ENCODE assay signal across 8 mouse cellular contexts in the genomic region with DNA sequence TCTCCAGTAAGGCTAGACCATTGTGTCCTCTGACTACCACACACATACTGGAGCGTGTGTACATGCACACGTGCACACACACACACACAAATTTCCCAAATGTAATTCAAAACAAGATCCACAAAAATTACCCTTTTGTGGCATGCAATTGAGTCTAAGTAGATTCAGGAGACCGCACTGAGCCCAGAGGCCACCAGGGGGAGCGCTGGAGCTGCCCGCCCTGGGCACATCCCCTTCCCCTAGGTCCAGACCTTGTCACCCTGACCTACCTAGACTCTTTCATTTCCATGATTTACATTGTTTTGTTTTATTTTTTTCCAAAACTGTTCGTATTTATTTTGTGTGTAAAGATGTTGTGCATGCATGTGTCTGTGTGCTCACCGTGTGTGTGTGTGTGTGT. TPM values are rescaled to one million over a fixed set of nuclear protein-coding genes. Genes with fewer than 3 reads are reported as not detected.
DNase-seq lines count a peak whose midpoint lies in the region; ATAC-seq lines count a peak whose summit lies in the region.

No protein-coding gene starts in this region.

- intact Hi-C loops in heart, postnatal 36 days (cut with DNase I), result loop anchor here (1.0 kb wide), 1 partner anchor 66 kb away; no protein-coding TSS in a partner anchor

- H3K4me1 ChIP-seq in heart, embryonic 12.5 days (replicated peaks), result peaks cover 5% of the 10 kb centered on the region; the same call in 1 of the 2 replicates

- H3K9me3 ChIP-seq in heart, embryonic 12.5 days (replicated peaks), result no peaks in the 10 kb centered on the region

- H3K9ac ChIP-seq in heart, embryonic 12.5 days, result no peak overlapping the region

- 6% methylated on average over 7 of the region's 7 CpGs for WGBS in heart, embryonic 12.5 days

- H3K4me2 ChIP-seq in heart, embryonic 12.5 days, result no peak overlapping the region

- peaks cover 29% of the 10 kb centered on the region for H3K27me3 ChIP-seq in heart, embryonic 12.5 days (replicated peaks)

- H3K36me3 ChIP-seq in heart, embryonic 12.5 days, result no peaks in the 10 kb centered on the region

- H3K27ac ChIP-seq in heart, embryonic 12.5 days (ENCODE audit: poor library complexity, severe bottlenecking), result no peak overlapping the region

- no peak overlapping the region for H3K4me3 ChIP-seq in heart, embryonic 12.5 days

- peak; percentile 60 to 79 for DNase-seq in heart, postnatal 36 days
- DNase-seq in 3T3-L1 (ENCODE audit: low read depth, low spot score), result peak; percentile 64
- DNase-seq in MN1 (ENCODE audit: low spot score), result peak; percentile 80
- peak; percentile 81 to 88 for DNase-seq in cerebellum, postnatal 25 days
- DNase-seq in kidney, postnatal 25 days, result peak; percentile 58 to 78
- no peak for DNase-seq in frontal cortex, postnatal 36 days (ENCODE audit: low spot score in 2 of 2)

- ATAC-seq in heart, embryonic 12.5 days (ENCODE audit: insufficient number of reproducible peaks, low FRiP score), result no peak
- ATAC-seq in neutrophil, adult 5-6 weeks (ENCODE audit: extremely low read depth, insufficient number of reproducible peaks, low FRiP score, poor library complexity, severe bottlenecking), result peak; percentile 47; the same call in 1 of the 2 replicates

RNA-seq across cellular contexts. Expression of a gene that starts 1.9 kb away (rescaled TPM):
- under 1 TPM; 0.22 to 0.67 TPM for total RNA-seq in heart, postnatal 36 days (2021)
- 1.5 and 1.7 TPM in 2 replicates for polyA plus RNA-seq in heart, embryonic 12.5 days (2016; fragmentation: Nextera tagmentation; extraction: Ambion mirVana)
- not detected in 2 replicates for total RNA-seq in neutrophil, adult 5-6 weeks (2017)

RNA-seq across cellular contexts. Expression of a gene that starts 8.8 kb away (rescaled TPM):
- not detected for total RNA-seq in heart, postnatal 36 days (2021)
- not detected in 2 replicates for polyA plus RNA-seq in heart, embryonic 12.5 days (2016; fragmentation: Nextera tagmentation; extraction: Ambion mirVana)
- total RNA-seq in neutrophil, adult 5-6 weeks (2017), result not detected in 2 replicates

RNA-seq across cellular contexts. Expression of a gene that starts 20.6 kb away (rescaled TPM):
- 10 to 100 TPM; 14.5 to 14.6 TPM for total RNA-seq in heart, postnatal 36 days (2021)
- 7.5 and 8.7 TPM in 2 replicates for polyA plus RNA-seq in heart, embryonic 12.5 days (2016; fragmentation: Nextera tagmentation; extraction: Ambion mirVana)
- total RNA-seq in neutrophil, adult 5-6 weeks (2017), result 8.6 and 19.5 TPM in 2 replicates

RNA-seq across cellular contexts. Expression of a gene that starts 43.3 kb away (rescaled TPM):
- total RNA-seq in heart, postnatal 36 days (2021), result 10 to 100 TPM; 96.1 to 99.9 TPM
- 152 and 154 TPM in 2 replicates for polyA plus RNA-seq in heart, embryonic 12.5 days (2016; fragmentation: Nextera tagmentation; extraction: Ambion mirVana)
- 59.2 and 64.5 TPM in 2 replicates for total RNA-seq in neutrophil, adult 5-6 weeks (2017)

RNA-seq across cellular contexts. Expression of a gene that starts 53.2 kb away (rescaled TPM):
- total RNA-seq in heart, postnatal 36 days (2021), result 10 to 100 TPM; 11.9 to 13.1 TPM
- polyA plus RNA-seq in heart, embryonic 12.5 days (2016; fragmentation: Nextera tagmentation; extraction: Ambion mirVana), result 35.5 and 36.6 TPM in 2 replicates
- total RNA-seq in neutrophil, adult 5-6 weeks (2017), result 1.5 and 4.5 TPM in 2 replicates

Comparison
In these comparisons a context has a peak if more than half of its experiments do, and no peak if none do; other contexts are left out.
1. DNase-seq: peak in heart, postnatal 36 days (2 of 2), 3T3-L1 (single experiment), MN1 (single experiment), cerebellum, postnatal 25 days (2 of 2) and kidney, postnatal 25 days (2 of 2); none in frontal cortex, postnatal 36 days (0 of 2).